Mouse (Mus musculus): ENCODE data around the gene Zfp420. TPM values are rescaled to one million over a fixed set of nuclear protein-coding genes. Genes with fewer than 3 reads are reported as not detected.

Gene Zfp420
- polyA plus RNA-seq (2012; rRNA removed) = 7.7 and 12.2 TPM in 2 replicates

DNA sequence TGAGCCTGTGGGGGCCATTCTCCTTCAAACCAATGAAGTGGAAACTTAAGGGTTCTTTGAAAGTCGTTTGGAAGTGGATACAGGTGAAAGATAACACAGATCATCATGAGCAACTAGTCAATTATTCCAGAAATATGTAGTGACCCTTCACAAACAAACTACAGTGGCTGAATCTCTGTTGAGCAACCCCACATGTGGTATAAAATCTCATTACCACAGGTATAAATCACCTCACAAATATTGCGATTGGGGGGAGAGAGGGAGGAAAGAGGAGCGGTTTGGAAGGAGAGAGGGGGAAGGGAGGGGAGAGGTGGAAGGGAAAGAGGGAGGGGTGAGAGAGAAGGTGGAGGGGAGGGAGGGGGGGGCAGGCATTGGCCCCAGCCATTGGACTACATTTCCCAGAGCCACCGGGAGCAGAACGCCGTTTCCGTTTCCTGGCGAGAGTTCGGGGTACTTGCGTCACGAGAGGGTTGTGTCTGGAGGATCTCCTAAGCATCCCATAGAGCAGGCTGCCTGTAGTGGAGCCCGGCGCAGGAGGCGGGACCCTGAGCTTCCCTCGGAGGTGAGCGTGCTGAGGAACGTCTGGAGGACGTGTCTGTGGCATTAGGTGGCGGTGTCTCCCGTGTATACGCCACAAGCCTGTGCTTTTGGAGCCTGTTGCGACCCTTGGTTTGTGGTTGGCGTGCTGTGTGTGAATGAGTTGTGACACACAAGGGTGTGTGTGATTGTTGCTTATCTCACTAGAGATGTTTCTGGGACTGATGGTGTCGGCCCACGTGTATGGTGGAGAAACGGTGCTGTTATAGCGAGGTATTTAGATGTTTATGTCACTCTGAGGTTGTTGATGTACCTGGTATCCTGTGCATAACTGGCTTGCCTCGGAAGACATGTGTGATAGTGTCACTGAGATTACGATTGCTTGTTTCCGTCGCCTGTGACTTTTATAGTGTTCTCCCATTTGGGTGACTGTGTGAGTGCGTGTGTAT, at the start of gene Zfp420:
Zfp420 (plus strand) TSS at position 448 of the 986 bp plus-strand sequence.

GRCm38 (mm10) chr7:29815910-29816429, 43.8 kb upstream of the Zfp420 start, which contains the start of gene Zfp790:
TSS of gene Zfp790 (plus strand) at chr7:29816114.

DNA sequence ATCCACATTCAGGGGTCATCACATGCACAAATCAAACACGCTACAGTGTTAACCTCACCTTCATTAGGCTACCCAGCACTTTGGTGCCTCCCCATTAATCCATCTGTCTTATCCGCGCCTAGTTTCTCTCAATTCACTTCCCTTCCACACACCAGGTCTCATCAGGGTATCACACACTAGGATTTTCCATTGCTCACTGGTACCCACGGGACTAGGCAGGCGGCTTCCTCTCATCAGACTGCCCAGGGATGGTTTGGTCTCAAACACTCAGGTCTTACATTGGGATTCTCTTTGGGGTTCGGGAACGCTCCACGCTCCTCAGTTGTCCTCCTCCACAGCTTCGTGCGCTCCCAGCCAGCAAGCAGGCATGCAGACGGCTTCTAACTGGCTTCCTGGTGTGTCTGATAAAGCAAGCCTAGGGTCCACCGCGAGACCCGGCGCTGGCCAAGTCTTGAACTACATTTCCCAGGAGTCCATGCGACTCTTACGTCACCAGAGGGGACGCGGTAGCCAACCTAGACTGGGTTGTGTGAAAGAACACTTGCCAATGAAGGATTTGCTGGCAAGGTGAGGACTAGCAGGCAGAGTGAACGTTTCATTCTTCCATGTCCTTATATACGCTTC, 6.4 kb upstream of the Zfp420 start, which contains the start of gene Zfp940:
Zfp940 (minus strand) TSS at position 451 of the 624 bp plus-strand sequence.

DNA sequence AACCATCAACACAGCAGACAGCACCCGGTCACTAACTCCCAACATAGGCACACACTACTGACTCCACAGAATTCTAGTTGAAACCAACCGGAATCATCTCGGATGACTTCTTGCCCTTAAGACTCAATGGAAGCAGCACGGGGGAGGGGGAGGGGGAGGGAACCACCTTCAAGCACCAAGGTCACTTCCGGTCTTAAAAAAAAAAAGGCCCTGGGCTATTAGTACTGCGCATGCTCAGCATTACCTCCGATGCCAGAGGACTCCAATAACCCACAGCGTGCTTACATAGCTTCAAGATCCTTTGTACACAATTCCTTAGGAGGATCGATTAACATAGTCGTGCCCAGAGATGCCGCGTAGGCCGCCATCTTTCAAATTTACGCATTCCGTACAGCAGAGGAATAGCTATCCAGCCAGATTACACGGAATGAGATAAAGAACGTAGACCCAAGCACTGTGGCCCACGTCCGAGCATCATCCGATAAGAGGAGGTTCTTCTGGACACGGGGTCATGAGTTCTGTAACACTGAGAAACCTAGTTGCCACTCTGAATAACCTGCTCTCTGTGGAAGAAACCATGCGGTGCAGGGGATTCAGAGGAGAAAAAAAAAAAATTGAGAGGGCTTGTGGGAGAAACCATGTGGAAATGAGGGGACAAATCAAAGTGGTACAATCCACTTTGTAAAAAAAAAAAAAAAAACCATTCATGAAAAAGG, 46.3 kb downstream of the Zfp420 start, which contains the start of gene Zfp27:
Zfp27 (minus strand) TSS at position 607 of the 716 bp plus-strand sequence.

DNA sequence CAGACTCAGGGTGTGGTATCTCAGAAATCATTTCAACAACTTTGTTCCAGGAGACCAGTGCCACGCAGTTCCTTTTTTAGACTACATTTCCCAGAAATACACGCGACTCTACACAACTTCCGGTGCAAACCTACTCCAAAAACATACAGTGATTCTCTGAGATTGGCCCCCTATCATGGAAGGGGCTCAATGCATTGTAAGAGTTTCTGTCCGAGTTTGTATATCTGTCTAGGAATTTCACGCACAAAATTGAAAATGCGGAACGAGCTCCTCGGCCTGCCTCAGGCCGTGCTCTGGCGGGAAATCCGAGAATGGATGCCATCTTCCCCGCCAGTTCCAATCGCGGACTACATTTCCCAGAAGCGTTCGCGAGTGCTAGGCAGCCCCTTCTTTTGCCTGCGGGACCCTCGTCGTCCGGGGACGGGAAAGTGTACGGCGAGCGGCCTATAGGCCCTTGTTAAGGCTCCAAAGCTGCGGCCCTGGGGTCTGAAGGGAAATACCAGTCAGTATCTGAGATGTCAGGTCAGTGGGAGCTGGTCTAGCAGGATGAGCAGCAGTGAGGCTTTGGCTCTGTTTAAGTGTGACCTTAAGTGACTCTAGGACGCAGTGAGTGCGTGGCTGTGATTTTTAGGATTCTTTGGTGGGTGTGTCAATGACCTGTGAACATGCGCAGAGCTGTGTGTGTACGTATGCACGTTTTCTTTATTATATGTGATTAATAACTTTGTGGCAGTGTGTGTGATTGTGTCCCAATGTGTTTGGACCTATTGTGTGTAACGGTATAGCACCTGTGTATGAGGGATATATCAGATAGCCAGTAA, 48.6 kb downstream of the Zfp420 start, which contains the start of gene Zfp383:
Zfp383 (plus strand) TSS at position 94 of the 821 bp plus-strand sequence.

Other genes with a start within 250 kb of the Zfp420 start
- gene Catsperg2, start 132.9 kb upstream of the Zfp420 start, polyA plus RNA-seq (2012; rRNA removed) = 0.02 and 0.10 TPM in 2 replicates
- 10.6 and 12.1 TPM in 2 replicates for gene Zfp84, start 91.4 kb upstream of the Zfp420 start, polyA plus RNA-seq (2012; rRNA removed)
- gene Zfp30, start 76.0 kb upstream of the Zfp420 start, polyA plus RNA-seq (2012; rRNA removed) = 7.7 and 9.1 TPM in 2 replicates
- gene Zfp790, start 43.9 kb upstream of the Zfp420 start, polyA plus RNA-seq (2012; rRNA removed) = 12.5 and 13.4 TPM in 2 replicates
- gene Zfp940, start 6.3 kb upstream of the Zfp420 start, polyA plus RNA-seq (2012; rRNA removed) = 6.7 and 7.2 TPM in 2 replicates
- gene Zfp27, start 46.6 kb downstream of the Zfp420 start, polyA plus RNA-seq (2012; rRNA removed) = 10.5 and 13.5 TPM in 2 replicates
- gene Zfp383, start 48.2 kb downstream of the Zfp420 start, polyA plus RNA-seq (2012; rRNA removed) = 9.7 and 16.0 TPM in 2 replicates
- gene Zfp74, start 94.1 kb downstream of the Zfp420 start, polyA plus RNA-seq (2012; rRNA removed) = 11.8 and 12.0 TPM in 2 replicates
- gene Zfp568, start 124.0 kb downstream of the Zfp420 start, polyA plus RNA-seq (2012; rRNA removed) = 14.7 and 24.0 TPM in 2 replicates
- 7.2 and 7.6 TPM in 2 replicates for gene Zfp14, start 191.4 kb downstream of the Zfp420 start, polyA plus RNA-seq (2012; rRNA removed)
- 3.7 and 4.0 TPM in 2 replicates for gene Zfp82, start 212.9 kb downstream of the Zfp420 start, polyA plus RNA-seq (2012; rRNA removed)
- gene Gm26920, start 230.4 kb downstream of the Zfp420 start, polyA plus RNA-seq (2012; rRNA removed) = 0.67 and 0.83 TPM in 2 replicates
- 9.4 and 11.1 TPM in 2 replicates for gene Zfp566, start 230.5 kb downstream of the Zfp420 start, polyA plus RNA-seq (2012; rRNA removed)
- 42.7 and 66.9 TPM in 2 replicates for gene Zfp260, start 234.8 kb downstream of the Zfp420 start, polyA plus RNA-seq (2012; rRNA removed)

Measured in central nervous system, embryonic 11.5 days (tissue).